Mouse (Mus musculus) limb, embryonic 13.5 days (tissue): ENCODE measurements at regions not wholly inside any gene's neighbourhood (a gene's known extent, or its start where the extent isn't known, plus 50 kb on each side); places are given as distances from the start of the nearest gene placed in this dataset.

Experiments
- ATAC-seq: fragments of 200-750 bp; cut with Nextera tagmentation; 2 replicates; pipeline ENCODE4 v1.8.0; 2017; ENCODE audit warnings: low read depth, moderate number of reproducible peaks, moderate TSS enrichment; ENCODE audit not compliant: low FRiP score
- H3K27ac ChIP-seq: fragments of 300-500 bp; sonication (generic); 2 replicates; pipeline ENCODE4 v1.5.1; 2015; ENCODE audit warnings: inconsistent platforms, mild to moderate bottlenecking, moderate library complexity
- H3K27me3 ChIP-seq: fragments of 300-500 bp; sonication (generic); 2 replicates; pipeline ENCODE4 v1.6.1; 2015; ENCODE audit warnings: mild to moderate bottlenecking, inconsistent platforms
- H3K36me3 ChIP-seq: fragments of 300-500 bp; sonication (generic); 2 replicates; pipeline ENCODE4 v1.6.1; 2015; ENCODE audit warnings: inconsistent platforms, mild to moderate bottlenecking, moderate library complexity
- H3K4me1 ChIP-seq: fragments of 300-500 bp; sonication (generic); 2 replicates; pipeline ENCODE4 v1.6.1; 2015; ENCODE audit warnings: inconsistent platforms
- H3K4me2 ChIP-seq: fragments of 300-500 bp; sonication (generic); replicated peaks from 2 replicates; pipeline ENCODE4 v1.6.1; 2015; ENCODE audit warnings: inconsistent platforms, mild to moderate bottlenecking, moderate library complexity
- H3K4me3 ChIP-seq: fragments of 300-500 bp; sonication (generic); 2 replicates; pipeline ENCODE4 v1.5.1; 2015; ENCODE audit warnings: moderate library complexity, mild to moderate bottlenecking, inconsistent platforms
- H3K9ac ChIP-seq: fragments of 300-500 bp; sonication (generic); 2 replicates; pipeline ENCODE4 v1.6.1; 2015; ENCODE audit warnings: mild to moderate bottlenecking, inconsistent platforms
- H3K9me3 ChIP-seq: fragments of 300-500 bp; sonication (generic); 2 replicates; pipeline ENCODE4 v1.6.1; 2016; ENCODE audit warnings: inconsistent platforms
- WGBS: fragments of 180-500 bp; shearing (Covaris S2); methylation state at CpG from one replicate; pipeline ENCODE4 v1.1.7; 2015; 5-methylcytosine and 5-hydroxymethylcytosine counted together

DNA sequence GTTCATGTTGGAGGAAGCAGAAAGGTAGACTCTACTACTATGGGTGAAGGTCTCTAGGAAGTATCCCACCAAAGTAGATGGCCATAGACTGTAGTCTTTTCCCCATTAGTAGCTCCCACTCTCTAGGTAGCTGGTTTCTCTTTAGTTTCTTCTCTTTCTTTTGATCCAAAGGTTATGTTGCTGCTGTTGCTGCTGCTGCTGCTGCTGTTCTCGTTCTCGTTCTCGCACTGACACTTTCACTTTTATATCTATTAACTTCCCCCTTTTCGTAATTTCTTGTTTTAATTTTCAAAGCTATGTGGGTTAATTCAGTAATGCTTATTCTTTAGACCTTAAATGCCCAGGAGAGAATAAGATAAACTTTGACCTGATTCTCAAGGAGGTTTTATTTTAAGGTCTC is 58.3 kb downstream of the Tmem100 start:
- Histone ChIP-seq H3K4me2 (no peak overlapping the region), H3K4me1 (no peaks in the 10 kb centered on the region), H3K9me3 (no peaks in the 10 kb centered on the region), H3K9ac (no peak overlapping the region), H3K27me3 (no peaks in the 10 kb centered on the region), H3K27ac (no peak overlapping the region), H3K36me3 (no peaks in the 10 kb centered on the region), H3K4me3 (no peak overlapping the region)
- 78% methylated on average over 4 of the region's 4 CpGs for WGBS
- ATAC-seq: no peak

DNA sequence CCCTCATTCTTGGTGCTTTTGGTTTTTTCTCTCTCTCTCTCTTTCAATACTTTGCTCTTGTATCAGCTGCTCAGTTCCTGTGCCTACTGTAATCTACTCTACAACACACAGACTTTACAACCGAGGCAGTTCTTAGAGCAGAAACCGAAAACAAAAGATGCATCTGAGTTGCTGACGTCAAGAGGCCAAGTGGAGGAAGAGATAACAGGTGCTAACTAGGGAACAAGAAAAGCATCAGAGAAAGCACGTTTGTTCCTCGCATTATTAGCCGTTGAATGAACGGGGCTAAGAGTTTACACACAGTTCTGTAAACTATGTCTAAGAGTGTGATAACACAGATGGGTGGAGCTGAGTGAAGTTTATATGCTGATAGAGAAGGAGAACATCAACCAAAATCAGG is 63.9 kb downstream of the Tmem100 start:
- H3K4me2 ChIP-seq: no peak overlapping the region
- 84% methylated on average over 7 of the region's 7 CpGs for WGBS
- no peak for ATAC-seq

DNA sequence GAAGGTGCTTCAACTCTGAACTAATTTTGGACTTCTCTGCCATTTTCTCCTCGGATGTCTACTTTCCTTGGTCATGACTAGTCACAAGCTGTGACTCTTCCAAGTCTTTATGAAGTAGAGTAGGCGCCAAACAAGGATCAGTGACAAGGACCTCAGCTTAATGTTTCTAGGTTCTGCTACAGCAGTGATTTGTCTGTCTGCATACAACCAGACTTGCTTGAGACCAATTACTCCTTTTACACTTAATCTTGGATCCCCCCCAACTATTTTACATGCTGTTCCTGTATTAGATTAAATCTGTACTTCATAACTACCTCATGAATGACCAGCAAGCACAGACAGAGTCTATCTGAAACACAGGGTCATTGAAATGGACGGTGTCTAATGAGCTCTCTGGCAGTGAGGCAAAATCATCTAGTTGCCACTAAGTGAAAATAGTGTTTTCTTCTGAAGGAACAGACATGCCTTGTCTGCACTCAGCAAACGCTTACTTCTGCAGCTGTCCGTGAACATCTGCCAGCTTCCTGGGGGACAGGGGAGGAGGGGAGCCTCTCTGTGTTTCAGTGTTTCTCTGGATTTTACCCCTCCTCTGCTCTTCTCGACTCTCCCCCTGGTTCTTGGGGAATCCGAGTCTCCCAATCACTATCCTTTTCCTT is 64.7 kb downstream of the Tmem100 start:
- no peak overlapping the region for H3K9ac ChIP-seq
- H3K4me3 ChIP-seq: no peak overlapping the region
- H3K9me3 ChIP-seq: no peaks in the 10 kb centered on the region
- no peak overlapping the region for H3K27ac ChIP-seq
- peaks cover 9% of the 10 kb centered on the region for H3K4me1 ChIP-seq
- no peaks in the 10 kb centered on the region for H3K27me3 ChIP-seq
- no peaks in the 10 kb centered on the region for H3K36me3 ChIP-seq
- no peak for ATAC-seq
- WGBS: 75% methylated on average over 7 of the region's 7 CpGs
- no peak overlapping the region for H3K4me2 ChIP-seq

More for the DNA sequence above, 63.9 kb downstream of the Tmem100 start:
- Histone ChIP-seq H3K36me3 (no peaks in the 10 kb centered on the region), H3K9me3 (no peaks in the 10 kb centered on the region), H3K27me3 (no peaks in the 10 kb centered on the region), H3K4me1 (peaks cover 2% of the 10 kb centered on the region), H3K4me3 (no peak overlapping the region), H3K9ac (no peak overlapping the region), H3K27ac (no peak overlapping the region)

DNA sequence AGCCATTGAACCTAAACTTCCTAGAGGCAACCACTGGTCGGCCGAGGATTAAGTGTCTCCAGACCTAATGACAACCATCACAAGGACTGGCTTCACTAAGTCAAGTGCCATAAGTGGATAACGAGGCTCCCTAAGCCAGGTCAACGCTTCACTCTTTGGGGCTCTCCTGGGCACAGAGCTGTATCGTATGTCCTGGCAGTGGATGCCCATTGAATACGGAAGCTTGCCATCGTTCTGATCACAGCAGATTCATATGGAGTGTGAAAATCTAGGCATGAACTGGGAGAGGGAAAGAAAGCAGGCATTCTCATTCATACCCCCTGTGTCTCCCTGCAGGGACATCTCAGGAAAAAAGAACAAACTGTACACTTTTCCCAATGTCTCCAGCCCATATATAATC is 68.3 kb downstream of the Tmem100 start:
- WGBS: 64% methylated on average over 7 of the region's 7 CpGs

DNA sequence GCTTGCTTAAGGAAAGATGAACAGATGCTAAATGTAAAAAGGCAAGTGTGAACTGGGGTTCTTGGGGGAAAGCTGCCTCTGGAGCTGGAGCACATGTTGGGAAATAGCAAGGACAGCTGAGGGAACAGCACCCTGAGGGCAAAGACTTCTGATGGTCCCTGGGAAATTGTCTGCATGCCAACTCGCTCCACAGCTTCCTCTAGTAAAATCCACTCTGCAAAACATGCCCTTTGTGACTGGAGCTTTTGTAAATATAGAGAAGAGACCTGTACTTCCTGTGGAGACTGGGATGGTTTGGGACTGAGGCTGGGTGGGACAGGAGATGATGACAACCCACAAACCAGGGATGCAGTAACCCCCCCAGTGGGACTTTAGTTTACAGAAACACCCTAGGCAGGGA is 69.0 kb downstream of the Tmem100 start:
- no peak for ATAC-seq
- Histone ChIP-seq H3K4me3 (no peak overlapping the region), H3K4me1 (peaks cover 18% of the 10 kb centered on the region), H3K4me2 (no peak overlapping the region), H3K27ac (no peak overlapping the region), H3K9ac (no peak overlapping the region), H3K9me3 (no peaks in the 10 kb centered on the region), H3K36me3 (no peaks in the 10 kb centered on the region), H3K27me3 (no peaks in the 10 kb centered on the region)
- WGBS: 42% methylated on average over 1 of the region's 1 CpGs

More for the DNA sequence above, 68.3 kb downstream of the Tmem100 start:
- no peak overlapping the region for H3K27ac ChIP-seq
- ATAC-seq: no peak
- no peak overlapping the region for H3K4me3 ChIP-seq
- no peak overlapping the region for H3K9ac ChIP-seq
- H3K9me3 ChIP-seq: no peaks in the 10 kb centered on the region
- H3K4me2 ChIP-seq: no peak overlapping the region
- no peaks in the 10 kb centered on the region for H3K27me3 ChIP-seq
- H3K4me1 ChIP-seq: peaks cover 18% of the 10 kb centered on the region
- H3K36me3 ChIP-seq: no peaks in the 10 kb centered on the region

DNA sequence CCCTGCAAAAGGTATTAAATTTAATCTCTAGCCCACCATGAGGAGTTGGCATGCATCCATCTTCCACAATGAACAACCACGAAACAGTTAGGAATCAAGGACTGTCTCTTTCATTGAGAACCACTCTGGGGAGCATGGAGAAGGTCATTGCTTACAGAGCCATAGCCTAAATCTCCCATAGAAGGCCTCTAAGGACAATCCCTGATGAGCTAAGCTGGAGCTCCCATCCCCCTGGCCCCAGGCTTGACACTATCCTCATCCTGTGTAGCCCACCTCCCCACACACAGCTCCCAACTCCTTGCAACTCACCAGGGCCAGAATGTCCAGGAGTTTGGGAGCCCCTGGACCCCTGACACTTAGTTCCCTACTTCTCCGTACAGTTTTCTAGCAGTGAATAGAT is 70.0 kb downstream of the Tmem100 start:
- WGBS: 66% methylated on average over 2 of the region's 2 CpGs
- H3K36me3 ChIP-seq: no peaks in the 10 kb centered on the region

DNA sequence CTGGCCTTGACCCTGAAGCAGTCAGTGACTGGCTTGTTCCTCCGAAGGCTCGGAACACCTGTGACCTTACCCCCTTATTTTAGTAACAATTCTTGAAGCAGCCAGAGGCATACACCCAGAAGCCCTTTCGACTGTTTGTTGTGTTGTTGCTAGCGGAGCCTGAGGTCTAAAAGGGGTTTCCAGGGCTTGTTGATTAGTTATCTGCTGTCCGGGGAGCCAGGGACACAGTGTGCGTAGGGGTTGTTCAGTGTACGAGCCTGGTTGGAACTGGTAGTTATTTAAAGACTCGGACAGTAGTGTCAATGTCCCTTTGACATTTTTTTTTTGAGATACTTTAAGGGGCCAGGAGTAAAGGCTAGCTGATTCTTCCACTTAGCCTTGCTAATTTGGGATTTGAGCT is 71.1 kb downstream of the Tmem100 start:
- Histone ChIP-seq H3K9ac (no peak overlapping the region), H3K36me3 (no peaks in the 10 kb centered on the region), H3K27ac (no peak overlapping the region), H3K4me1 (peaks cover 20% of the 10 kb centered on the region), H3K27me3 (no peaks in the 10 kb centered on the region), H3K4me2 (no peak overlapping the region), H3K9me3 (no peaks in the 10 kb centered on the region), H3K4me3 (no peak overlapping the region)
- WGBS: 60% methylated on average over 8 of the region's 8 CpGs
- ATAC-seq: no peak

More for the DNA sequence above, 70.0 kb downstream of the Tmem100 start:
- no peak overlapping the region for H3K27ac ChIP-seq
- no peak overlapping the region for H3K4me2 ChIP-seq
- H3K9ac ChIP-seq: no peak overlapping the region
- H3K27me3 ChIP-seq: no peaks in the 10 kb centered on the region
- H3K9me3 ChIP-seq: no peaks in the 10 kb centered on the region
- H3K4me1 ChIP-seq: peaks cover 18% of the 10 kb centered on the region
- no peak overlapping the region for H3K4me3 ChIP-seq
- no peak for ATAC-seq

DNA sequence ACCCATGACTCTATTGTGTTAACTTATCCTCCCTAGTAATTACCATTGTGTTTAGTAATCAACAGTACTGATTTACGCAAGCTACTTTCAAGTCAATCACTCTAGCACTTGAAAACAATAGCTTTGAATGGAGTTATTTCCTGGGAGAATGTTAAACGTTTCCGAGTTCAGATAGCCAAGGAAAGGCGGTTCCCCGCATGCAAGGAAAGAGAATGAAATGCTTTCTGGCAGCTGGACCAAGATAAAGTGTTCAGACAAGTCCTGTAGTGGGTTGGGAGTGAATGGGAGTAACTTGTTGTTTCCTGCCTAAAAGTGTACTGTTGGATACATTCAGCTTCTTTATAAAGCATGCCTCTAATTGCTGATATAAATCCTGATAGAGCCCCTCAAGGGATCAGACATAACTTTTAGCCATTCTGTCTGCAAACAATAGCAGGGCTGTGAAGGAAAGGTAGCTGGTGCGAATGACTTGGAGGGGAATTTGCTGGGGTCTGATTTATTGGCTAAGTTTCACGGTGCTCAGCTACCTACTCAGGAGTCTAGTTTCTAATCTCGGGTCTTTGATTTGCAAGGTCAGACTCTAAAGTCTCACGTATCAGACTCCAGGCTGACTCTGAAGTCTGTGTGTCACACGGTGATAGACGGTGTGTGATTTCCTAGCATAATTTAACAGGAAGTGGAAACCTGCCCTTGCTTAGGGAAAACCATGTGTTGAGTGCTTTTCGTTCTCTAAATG is 76.1 kb downstream of the Tmem100 start:
- Histone ChIP-seq H3K27me3 (no peaks in the 10 kb centered on the region), H3K4me1 (peaks cover 10% of the 10 kb centered on the region), H3K4me2 (no peak overlapping the region), H3K36me3 (no peaks in the 10 kb centered on the region), H3K9ac (no peak overlapping the region), H3K27ac (no peak overlapping the region), H3K9me3 (no peaks in the 10 kb centered on the region), H3K4me3 (no peak overlapping the region)
- WGBS: 23% methylated on average over 12 of the region's 12 CpGs
- ATAC-seq: no peak

DNA sequence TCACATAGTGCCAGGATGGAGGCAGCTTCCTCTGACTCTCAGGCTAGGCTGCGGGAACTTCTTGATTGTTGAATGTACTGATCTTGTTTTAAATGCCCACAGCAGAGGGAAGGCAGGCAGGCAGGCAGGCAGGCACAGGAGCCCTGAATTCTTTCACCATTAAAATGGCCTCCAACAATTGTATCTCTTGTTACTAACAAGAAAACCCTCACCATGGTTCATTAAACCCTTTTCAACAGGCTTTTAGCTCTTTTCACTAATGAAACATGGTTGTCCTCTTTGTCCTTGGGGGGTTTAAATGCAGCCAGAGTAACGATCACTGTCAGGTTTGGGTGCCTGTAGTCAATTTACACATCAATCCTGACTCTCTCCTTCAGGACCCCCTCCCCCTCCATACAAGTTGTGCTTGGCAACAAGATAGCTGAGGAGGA is 77.8 kb upstream of the Gm45716 start:
- H3K4me1 ChIP-seq: peaks cover 8% of the 10 kb centered on the region
- ATAC-seq: no peak
- no peaks in the 10 kb centered on the region for H3K9me3 ChIP-seq
- H3K4me3 ChIP-seq: no peak overlapping the region
- H3K36me3 ChIP-seq: no peaks in the 10 kb centered on the region
- H3K27ac ChIP-seq: no peak overlapping the region
- H3K9ac ChIP-seq: no peak overlapping the region
- H3K27me3 ChIP-seq: no peaks in the 10 kb centered on the region
- 41% methylated on average over 2 of the region's 2 CpGs for WGBS
- H3K4me2 ChIP-seq: no peak overlapping the region

DNA sequence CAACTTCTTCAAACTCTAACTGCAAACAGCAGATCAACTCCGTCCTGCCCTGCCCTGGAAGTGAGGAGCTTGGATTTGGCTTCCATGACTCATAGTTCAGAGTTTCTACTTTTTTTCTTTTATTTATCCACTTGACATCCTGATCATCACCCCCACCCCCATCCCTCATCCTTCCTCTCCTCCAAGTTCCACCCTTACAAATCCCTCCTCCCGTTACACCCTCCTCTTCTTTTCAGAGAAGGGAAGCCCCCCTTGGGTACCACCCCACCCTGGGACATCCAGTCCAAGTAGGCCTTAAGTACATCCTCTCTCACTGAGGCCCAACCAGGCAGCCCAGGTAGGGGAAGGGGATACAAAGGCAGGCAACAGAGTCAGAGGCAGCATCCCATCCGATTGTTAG is 77.3 kb upstream of the Gm45716 start:
- Histone ChIP-seq H3K4me1 (peaks cover 8% of the 10 kb centered on the region), H3K9me3 (no peaks in the 10 kb centered on the region), H3K27me3 (no peaks in the 10 kb centered on the region), H3K4me2 (no peak overlapping the region), H3K9ac (no peak overlapping the region), H3K27ac (no peak overlapping the region), H3K36me3 (no peaks in the 10 kb centered on the region), H3K4me3 (no peak overlapping the region)
- ATAC-seq: no peak
- 91% methylated on average over 3 of the region's 3 CpGs for WGBS

DNA sequence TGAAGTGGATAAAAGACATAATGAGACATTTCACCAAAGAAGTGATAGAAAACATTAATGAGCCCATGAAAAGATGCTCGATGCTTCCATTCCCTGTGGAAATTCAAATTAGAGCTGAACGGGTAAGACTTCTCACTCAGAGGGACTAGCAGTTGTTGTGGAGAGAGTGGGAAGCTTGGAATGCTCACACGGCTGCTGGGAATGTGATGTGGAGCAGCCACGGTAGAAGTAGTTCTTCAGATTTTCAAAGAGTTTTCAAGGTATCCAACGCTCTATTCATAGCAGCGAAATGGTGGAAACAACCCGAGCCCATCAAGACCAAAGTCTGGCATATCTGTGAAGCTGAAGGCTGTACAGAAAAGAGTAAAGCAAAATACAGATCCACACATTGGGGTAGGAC is 75.3 kb upstream of the Gm45716 start:
- Histone ChIP-seq H3K9ac (no peak overlapping the region), H3K27me3 (no peaks in the 10 kb centered on the region), H3K9me3 (no peaks in the 10 kb centered on the region), H3K27ac (no peak overlapping the region), H3K36me3 (no peaks in the 10 kb centered on the region), H3K4me3 (no peak overlapping the region), H3K4me1 (peaks cover 4% of the 10 kb centered on the region), H3K4me2 (no peak overlapping the region)
- no peak for ATAC-seq
- WGBS: 87% methylated on average over 7 of the region's 7 CpGs

DNA sequence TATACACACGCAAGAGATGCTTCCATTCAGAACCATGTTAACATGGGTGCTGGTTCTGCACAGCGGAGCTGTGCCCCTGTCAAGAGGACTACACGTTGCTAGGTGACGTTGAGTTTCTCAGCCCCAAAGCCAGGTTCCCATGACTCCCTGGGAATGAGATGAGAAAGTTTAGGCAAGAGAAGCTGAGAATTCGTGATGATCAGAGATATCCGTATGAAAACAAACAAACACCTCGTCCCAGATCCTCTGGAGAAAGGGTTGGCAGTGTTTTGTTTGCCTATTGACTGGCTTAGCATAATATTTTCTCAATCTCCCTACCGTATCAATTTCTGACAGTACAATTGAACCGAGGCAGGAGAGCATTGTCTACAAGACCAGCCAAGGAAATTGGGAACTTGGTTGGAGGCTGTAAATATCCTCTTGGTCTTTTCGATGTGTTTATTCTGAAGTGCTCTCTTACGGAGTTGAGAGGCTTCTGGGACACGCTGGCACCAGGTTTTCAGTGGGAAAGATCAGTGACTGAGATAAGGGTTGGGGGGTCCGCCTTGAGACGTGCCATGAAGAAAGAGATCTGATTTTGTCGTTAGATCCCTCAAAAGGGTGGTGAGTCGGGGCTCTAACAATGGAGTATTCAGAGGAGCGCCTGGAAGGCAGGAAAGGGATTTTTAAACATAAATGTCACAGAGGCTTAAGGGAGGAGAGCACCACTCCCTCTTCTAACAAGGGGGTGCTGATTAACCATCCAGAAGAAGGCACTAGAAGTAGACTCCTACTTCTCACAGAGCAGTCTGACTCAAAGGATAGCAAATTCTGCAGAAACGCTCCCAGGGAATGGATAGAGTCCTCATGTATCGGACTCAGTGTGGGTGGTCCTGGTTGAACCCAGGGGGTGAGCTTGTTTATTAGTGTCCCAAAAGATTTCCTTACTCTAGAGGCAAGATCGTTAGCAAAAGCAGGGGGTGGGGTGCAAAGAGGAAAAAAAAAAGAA is 70.5 kb upstream of the Gm45716 start:
- 55% methylated on average over 20 of the region's 20 CpGs for WGBS
- no peaks in the 10 kb centered on the region for H3K27me3 ChIP-seq
- no peak overlapping the region for H3K9ac ChIP-seq
- no peak overlapping the region for H3K4me2 ChIP-seq
- no peaks in the 10 kb centered on the region for H3K36me3 ChIP-seq
- H3K9me3 ChIP-seq: no peaks in the 10 kb centered on the region
- no peak overlapping the region for H3K4me3 ChIP-seq
- peaks cover 12% of the 10 kb centered on the region for H3K4me1 ChIP-seq
- H3K27ac ChIP-seq: no peak overlapping the region
- no peak for ATAC-seq
